Mouse (Mus musculus) adrenal gland, postnatal 36 days (tissue): ENCODE data around the gene Rad9a. TPM values are rescaled to one million over a fixed set of nuclear protein-coding genes. Genes with fewer than 3 reads are reported as not detected.
"Not testable (repeated sequence)": the region's sequence is repeated elsewhere in the genome, so short reads cannot be mapped to it uniquely, and the experiment has no call there.

Experiments used
- DNase-seq, 2 experiments: peaks; one replicate each; pipeline ENCODE4 v3.0.0; 2021; ENCODE audit warnings: mixed read lengths in 1 of 2
- long read RNA-seq, 2 experiments: library from polyadenylated mRNA; stranded (forward); transcript quantifications; one replicate each; pipeline ENCODE4 v2.0.0; 2021; ENCODE audit warnings: borderline sequencing depth in 2 of 2
- total RNA-seq, 2 experiments: library from RNA; stranded (reverse); gene quantifications; 2 replicates each; pipeline ENCODE4 v1.2.3; 2021

The Rad9a gene
- 1 to 10 TPM; 7.6 TPM for total RNA-seq
- long read RNA-seq, experiment 1, transcript Rad9a-201 (11 exons, 2,081 nt), result major isoform, 7 of 14 reads
- long read RNA-seq, experiment 1, partial matches to known transcripts, result 5 of 14 reads
- long read RNA-seq, experiment 1, other reads (novel, unspliced or antisense), result 1 of 14 reads
- long read RNA-seq, experiment 2, transcript Rad9a-201 (11 exons, 2,081 nt), result major isoform, 6 of 11 reads
- long read RNA-seq, experiment 2, partial matches to known transcripts, result 0 of 11 reads
- long read RNA-seq, experiment 2, other reads (novel, unspliced or antisense), result 3 of 11 reads

GRCm38 (mm10) chr19:4201291-4201909 lies at the start of gene Rad9a:
Rad9a (minus strand) TSS chr19:4201662.
- peak; percentile 95 to 98 for DNase-seq

GRCm38 (mm10) chr19:4248683-4249082 lies 47.2 kb upstream of the Rad9a start:
- DNase-seq, result not testable (repeated sequence)

- DNase-seq, result no peak
Measured at GRCm38 (mm10) chr19:4247010-4247409, 45.5 kb upstream of the Rad9a start.

- DNase-seq, result no peak
Measured at GRCm38 (mm10) chr19:4244775-4245174, 43.3 kb upstream of the Rad9a start.

- DNase-seq, result no peak
Measured at GRCm38 (mm10) chr19:4242416-4242815, 41.0 kb upstream of the Rad9a start.

GRCm38 (mm10) chr19:4240247-4240668 lies 38.8 kb upstream of the Rad9a start:
- no peak for DNase-seq

GRCm38 (mm10) chr19:4234548-4234947 lies 33.1 kb upstream of the Rad9a start:
- DNase-seq, result no peak

- no peak for DNase-seq
Measured at GRCm38 (mm10) chr19:4232651-4233050, 31.2 kb upstream of the Rad9a start.

GRCm38 (mm10) chr19:4232186-4232572 lies 30.7 kb upstream of the Rad9a start:
- DNase-seq, result no peak

- DNase-seq, result peak; percentile 96 to 99
Measured at GRCm38 (mm10) chr19:4231253-4232185, 30.1 kb upstream of the Rad9a start, which contains the start of gene Pold4. Pold4 (plus strand) TSS chr19:4231899.

GRCm38 (mm10) chr19:4230415-4230814 lies 29.0 kb upstream of the Rad9a start:
- DNase-seq, result peak; percentile 78 to 80

GRCm38 (mm10) chr19:4229451-4230076 lies 28.1 kb upstream of the Rad9a start:
- no peak for DNase-seq

- DNase-seq, result no peak
Measured at GRCm38 (mm10) chr19:4228891-4229290, 27.4 kb upstream of the Rad9a start.

GRCm38 (mm10) chr19:4227894-4228678 lies 26.6 kb upstream of the Rad9a start:
- DNase-seq, result peak; percentile 72 to 78

- DNase-seq, result no peak
Measured at GRCm38 (mm10) chr19:4227446-4227845, 26.0 kb upstream of the Rad9a start.

- no peak for DNase-seq
Measured at GRCm38 (mm10) chr19:4226779-4227178, 25.3 kb upstream of the Rad9a start.

- DNase-seq, result peak; percentile 54 to 67
Measured at GRCm38 (mm10) chr19:4222165-4222564, 20.7 kb upstream of the Rad9a start.

- DNase-seq, result peak; percentile 24 to 32
Measured at GRCm38 (mm10) chr19:4220957-4221743, 19.7 kb upstream of the Rad9a start.

GRCm38 (mm10) chr19:4220416-4220815 lies 19.0 kb upstream of the Rad9a start:
- no peak for DNase-seq

GRCm38 (mm10) chr19:4219943-4220342 lies 18.5 kb upstream of the Rad9a start:
- no peak for DNase-seq
